Mouse (Mus musculus): ENCODE measurements at regions not wholly inside any gene's neighbourhood (a gene's known extent, or its start where the extent isn't known, plus 50 kb on each side); places are given as distances from the start of the nearest gene placed in this dataset.
"Not testable (repeated sequence)": the region's sequence is repeated elsewhere in the genome, so short reads cannot be mapped to it uniquely, and the experiment has no call there.

DNA sequence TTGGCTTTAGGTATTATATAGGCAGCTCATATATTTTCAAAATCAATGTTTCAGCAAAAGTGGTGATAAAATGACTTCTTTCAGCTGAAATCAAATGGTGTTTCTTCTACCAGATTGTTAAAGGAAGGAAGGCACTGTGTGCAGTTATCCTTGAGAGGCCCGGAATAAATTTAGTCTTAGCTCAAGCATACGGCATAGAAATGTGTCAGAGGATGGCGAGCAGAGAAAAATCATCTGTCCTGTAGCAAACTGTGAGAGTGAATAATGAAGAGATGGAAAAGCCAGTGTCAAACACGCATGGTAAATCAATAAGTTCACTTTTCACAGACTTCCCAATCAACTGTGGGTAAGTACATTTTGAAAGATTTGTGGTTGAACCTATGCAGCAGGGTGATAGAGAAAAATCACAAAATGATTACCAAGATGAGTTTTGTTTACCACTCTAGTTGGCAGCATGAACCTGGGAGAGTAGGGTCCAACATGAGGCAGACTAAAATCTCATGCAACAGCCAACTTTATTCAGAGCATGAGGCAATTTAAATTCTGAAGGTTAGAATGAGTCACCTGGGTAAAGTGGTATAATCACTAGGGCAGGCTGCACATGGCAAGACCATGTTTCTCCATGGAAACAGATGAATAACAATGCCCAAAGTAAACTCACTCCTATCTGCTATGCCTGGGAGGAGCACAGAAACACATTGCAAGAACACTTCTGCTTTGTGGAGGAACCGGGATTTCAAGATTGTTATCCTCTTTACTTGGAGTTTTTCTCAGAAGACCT is 55.7 kb downstream of the AI429214 start:
- Histone ChIP-seq H3K9ac (no peak overlapping the region), H3K9me3 (peaks cover 4% of the 10 kb centered on the region; the same call in 1 of the 2 replicates), H3K36me3 (no peaks in the 10 kb centered on the region), H3K4me1 (replicated peaks) (0 out of 2 replicates have a peak, but pooled peaks cover 3% of the 10 kb centered on the region), H3K4me2 (no peak overlapping the region), H3K4me3 (no peak overlapping the region), H3K27ac (no peak overlapping the region), H3K27me3 (no peaks in the 10 kb centered on the region)
- no peak for ATAC-seq (ENCODE audit: low FRiP score)
- WGBS = 87% methylated on average over 5 of the region's 5 CpGs

DNA sequence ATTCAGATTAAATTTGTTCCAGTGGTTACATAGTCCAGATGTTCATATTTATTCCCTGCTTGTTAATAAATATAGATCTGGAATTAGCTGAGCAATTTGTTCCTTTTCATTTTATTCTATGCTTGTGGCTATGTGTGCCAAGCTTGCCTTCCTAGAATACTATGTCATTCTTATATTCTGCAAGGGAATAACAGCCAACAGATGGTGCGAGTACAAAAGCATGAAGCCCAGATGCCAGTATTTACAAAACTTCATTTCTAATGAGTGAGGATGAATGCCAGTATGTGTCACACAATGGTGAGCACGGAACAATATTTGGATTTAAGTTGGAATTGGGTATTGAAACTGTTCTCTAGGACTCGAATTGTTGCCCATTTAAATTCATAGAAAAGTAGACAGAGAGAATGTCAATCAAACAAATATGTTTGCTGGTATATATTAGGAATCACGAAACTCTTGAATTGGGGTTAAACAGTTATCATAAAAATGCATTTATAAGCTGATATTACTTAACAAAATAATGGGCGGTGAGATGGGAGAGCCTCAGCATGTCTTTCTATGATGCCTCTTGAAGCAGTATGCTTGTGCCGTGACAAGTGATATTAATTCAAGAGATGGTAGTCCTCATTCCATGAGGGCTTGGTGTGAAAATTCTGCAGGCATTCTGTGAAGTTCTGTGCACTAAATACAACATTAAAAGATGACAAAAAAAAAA is 56.7 kb downstream of the AI429214 start:
- no peaks in the 10 kb centered on the region for H3K27me3 ChIP-seq
- H3K4me2 ChIP-seq = no peak overlapping the region
- H3K9ac ChIP-seq = no peak overlapping the region
- H3K4me3 ChIP-seq = no peak overlapping the region
- 0 out of 2 replicates have a peak, but pooled peaks cover 3% of the 10 kb centered on the region for H3K4me1 ChIP-seq (replicated peaks)
- H3K36me3 ChIP-seq = no peaks in the 10 kb centered on the region
- WGBS = 77% methylated on average over 6 of the region's 6 CpGs
- H3K9me3 ChIP-seq = peaks cover 4% of the 10 kb centered on the region; the same call in 1 of the 2 replicates
- ATAC-seq (ENCODE audit: low FRiP score) = no peak
- H3K27ac ChIP-seq = no peak overlapping the region

DNA sequence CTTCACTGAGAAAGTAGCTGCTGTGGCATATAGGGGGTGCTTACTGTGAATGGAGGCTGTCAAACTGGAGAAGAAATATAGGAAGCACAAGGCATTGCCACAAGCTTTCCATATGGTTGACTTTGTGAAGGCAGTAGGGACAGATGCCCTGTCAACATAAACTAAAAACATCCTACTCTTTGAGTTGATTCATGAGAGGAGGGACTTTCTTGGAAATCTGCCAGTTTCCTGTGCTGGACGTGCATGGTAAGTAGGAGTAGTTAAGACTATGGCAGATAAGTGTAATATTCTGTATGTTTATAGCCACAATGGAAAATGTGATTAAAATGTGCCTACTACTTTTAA is 57.3 kb downstream of the AI429214 start:
- Histone ChIP-seq H3K4me2 (no peak overlapping the region), H3K4me3 (no peak overlapping the region)
- ATAC-seq (ENCODE audit: low FRiP score) = no peak

DNA sequence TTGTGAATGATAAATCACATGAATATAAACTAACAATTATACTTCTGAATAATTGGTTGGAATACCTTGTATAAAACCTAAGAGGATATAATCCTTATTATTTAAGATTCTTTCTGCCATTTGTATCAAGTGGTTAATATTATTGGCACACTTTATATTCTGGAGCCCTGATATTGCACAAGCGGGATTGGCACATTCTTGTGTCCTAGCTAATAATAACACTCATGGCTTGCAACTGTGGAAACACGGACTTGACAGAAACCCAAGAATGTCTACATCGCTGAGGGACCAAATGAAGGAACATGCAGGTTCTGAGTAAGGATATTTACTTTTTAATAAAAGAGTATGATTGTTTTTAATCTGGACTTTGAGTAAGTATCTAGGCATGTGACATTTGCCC is 63.0 kb downstream of the AI429214 start:
- Histone ChIP-seq H3K9ac (no peak overlapping the region), H3K4me2 (no peak overlapping the region), H3K4me3 (no peak overlapping the region), H3K4me1 (replicated peaks) (no peaks in the 10 kb centered on the region), H3K36me3 (no peaks in the 10 kb centered on the region), H3K27ac (no peak overlapping the region), H3K9me3 (peaks cover 4% of the 10 kb centered on the region; the same call in 1 of the 2 replicates), H3K27me3 (no peaks in the 10 kb centered on the region)
- WGBS = 86% methylated on average over 3 of the region's 3 CpGs
- no peak for ATAC-seq (ENCODE audit: low FRiP score)

More for the DNA sequence above, 57.3 kb downstream of the AI429214 start:
- no peak overlapping the region for H3K9ac ChIP-seq
- H3K27ac ChIP-seq = no peak overlapping the region
- H3K27me3 ChIP-seq = no peaks in the 10 kb centered on the region
- WGBS = 27% methylated on average over 1 of the region's 1 CpGs
- no peaks in the 10 kb centered on the region for H3K36me3 ChIP-seq
- peaks cover 4% of the 10 kb centered on the region; the same call in 1 of the 2 replicates for H3K9me3 ChIP-seq
- H3K4me1 ChIP-seq (replicated peaks) = 0 out of 2 replicates have a peak, but pooled peaks cover 3% of the 10 kb centered on the region

DNA sequence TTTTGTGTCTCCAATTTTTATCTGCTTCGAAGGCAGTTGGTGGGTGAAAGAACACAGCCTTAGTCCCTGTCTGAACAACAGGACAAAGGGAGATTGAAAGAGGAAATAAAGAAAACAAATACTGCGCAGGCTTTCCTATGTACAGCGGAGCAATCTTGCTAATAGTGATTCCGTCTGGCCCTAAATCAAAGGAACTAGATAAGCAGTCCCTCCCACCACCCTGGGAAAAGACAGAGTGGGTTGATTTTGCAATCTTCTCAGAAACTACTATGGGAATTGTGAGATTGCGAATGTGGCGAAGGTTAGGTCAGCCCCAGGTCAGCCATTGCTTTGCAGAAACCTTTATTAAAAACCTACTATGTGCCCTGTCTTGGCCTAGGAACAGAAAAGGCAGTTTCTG is 65.0 kb downstream of the AI429214 start:
- Histone ChIP-seq H3K9me3 (no peaks in the 10 kb centered on the region), H3K4me1 (replicated peaks) (no peaks in the 10 kb centered on the region), H3K36me3 (no peaks in the 10 kb centered on the region), H3K4me3 (no peak overlapping the region), H3K9ac (no peak overlapping the region), H3K4me2 (no peak overlapping the region), H3K27ac (no peak overlapping the region), H3K27me3 (no peaks in the 10 kb centered on the region)
- 81% methylated on average over 6 of the region's 6 CpGs for WGBS
- no peak for ATAC-seq (ENCODE audit: low FRiP score)

DNA sequence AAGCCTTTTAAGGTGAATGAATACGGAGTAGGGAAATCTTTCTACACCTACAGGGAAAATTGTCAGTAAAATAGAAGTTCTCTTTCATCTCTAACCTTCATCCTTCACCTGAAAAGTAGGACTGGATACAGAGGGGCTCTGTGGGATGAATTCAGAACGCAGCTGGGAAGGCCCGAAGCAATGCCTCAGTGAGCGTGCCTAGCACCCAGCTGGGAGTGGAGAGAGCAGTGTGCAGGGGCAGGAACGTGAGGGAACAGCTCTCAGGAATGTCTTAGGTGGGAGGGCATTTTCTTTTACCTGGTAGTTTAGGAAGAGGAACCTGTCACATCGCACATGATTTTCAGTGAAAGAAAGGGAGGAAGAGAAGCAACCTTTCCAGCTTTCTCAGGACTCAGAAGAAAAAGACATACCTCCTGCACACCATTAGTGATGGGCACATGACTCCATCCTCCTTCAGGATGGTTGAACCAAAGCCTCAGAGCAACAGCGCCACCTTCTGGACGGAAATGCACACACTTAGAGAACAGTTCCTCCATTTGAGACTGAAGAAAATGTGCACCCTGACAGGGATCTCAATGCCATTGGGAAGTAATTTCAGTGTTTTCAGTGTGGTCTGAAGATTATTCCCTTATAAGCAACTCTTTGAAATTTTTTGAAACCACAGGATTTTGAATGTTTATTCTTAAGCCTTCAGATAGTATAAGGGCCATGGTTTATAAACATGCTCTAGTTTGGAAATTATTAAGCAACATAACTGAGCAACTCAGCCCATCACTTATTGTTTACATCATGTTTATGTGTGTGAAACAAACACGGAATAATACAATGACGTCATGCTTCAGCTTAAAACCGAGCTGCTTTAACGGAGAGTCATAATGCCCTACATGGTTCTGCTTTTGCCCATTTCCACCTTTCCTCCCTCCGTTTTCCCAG is 68.9 kb downstream of the AI429214 start:
- Histone ChIP-seq H3K27me3 (no peaks in the 10 kb centered on the region), H3K9me3 (no peaks in the 10 kb centered on the region), H3K36me3 (no peaks in the 10 kb centered on the region), H3K27ac (no peak overlapping the region), H3K9ac (no peak overlapping the region), H3K4me1 (replicated peaks) (no peaks in the 10 kb centered on the region), H3K4me3 (no peak overlapping the region), H3K4me2 (no peak overlapping the region)
- 34% methylated on average over 13 of the region's 13 CpGs for WGBS
- peak; percentile 75; the same call in 1 of the 2 replicates for ATAC-seq (ENCODE audit: low FRiP score)

DNA sequence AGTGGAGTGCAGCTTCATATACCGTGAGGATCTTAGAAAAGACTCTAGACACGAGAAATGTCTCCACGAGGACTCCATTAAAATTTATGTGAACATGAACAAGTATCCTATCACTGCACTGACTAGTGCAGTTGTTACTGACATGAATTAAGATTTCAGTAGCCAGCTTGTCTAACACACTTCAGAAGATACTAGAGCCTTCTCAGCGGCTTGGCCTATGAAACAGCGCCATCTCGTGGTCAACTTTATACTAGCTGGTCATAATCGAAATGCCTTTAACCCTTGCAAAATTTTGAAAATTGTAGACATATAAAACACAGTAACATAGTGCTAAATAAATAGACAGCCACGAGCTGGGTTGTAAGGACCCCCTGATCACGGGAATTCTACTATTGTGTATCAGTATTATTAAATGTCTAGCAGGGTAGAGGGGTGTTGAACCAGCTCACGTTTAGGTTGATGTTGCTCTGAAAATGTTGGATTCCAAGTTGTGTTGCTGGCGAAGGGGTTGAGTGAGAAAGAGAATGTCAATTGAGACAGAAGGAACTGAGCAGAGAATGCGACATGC is 70.4 kb downstream of the AI429214 start:
- Histone ChIP-seq H3K27me3 (no peaks in the 10 kb centered on the region), H3K36me3 (no peaks in the 10 kb centered on the region), H3K4me2 (no peak overlapping the region), H3K9me3 (no peaks in the 10 kb centered on the region), H3K4me3 (no peak overlapping the region), H3K27ac (no peak overlapping the region), H3K9ac (no peak overlapping the region), H3K4me1 (replicated peaks) (no peaks in the 10 kb centered on the region)
- peak; percentile 78 for ATAC-seq (ENCODE audit: low FRiP score)
- 23% methylated on average over 12 of the region's 12 CpGs for WGBS

DNA sequence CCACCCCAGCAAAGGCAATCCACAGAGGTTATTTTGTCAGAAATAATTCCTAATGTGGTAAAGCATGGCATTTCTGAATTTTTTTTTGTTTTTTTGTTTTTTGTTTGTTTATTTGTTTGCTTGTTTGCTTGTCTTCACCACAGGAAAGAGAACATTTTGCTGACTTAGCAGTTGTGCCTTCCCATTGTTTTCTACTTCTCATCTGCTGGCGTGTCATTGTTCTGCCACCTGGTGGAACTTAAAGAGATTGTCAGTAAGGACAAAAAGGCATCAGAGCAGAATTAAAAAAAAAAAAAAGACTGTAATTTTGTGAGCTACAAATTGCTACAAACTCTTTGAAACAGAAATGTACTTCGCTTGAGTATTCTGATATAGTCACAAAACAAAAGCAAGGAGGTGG is 79.5 kb downstream of the AI429214 start:
- Histone ChIP-seq H3K27ac (no peak overlapping the region), H3K36me3 (no peaks in the 10 kb centered on the region), H3K4me3 (no peak overlapping the region), H3K9me3 (no peaks in the 10 kb centered on the region), H3K4me1 (replicated peaks) (no peaks in the 10 kb centered on the region), H3K27me3 (no peaks in the 10 kb centered on the region), H3K4me2 (no peak overlapping the region), H3K9ac (no peak overlapping the region)
- ATAC-seq (ENCODE audit: low FRiP score) = no peak
- WGBS = 34% methylated on average over 2 of the region's 2 CpGs

DNA sequence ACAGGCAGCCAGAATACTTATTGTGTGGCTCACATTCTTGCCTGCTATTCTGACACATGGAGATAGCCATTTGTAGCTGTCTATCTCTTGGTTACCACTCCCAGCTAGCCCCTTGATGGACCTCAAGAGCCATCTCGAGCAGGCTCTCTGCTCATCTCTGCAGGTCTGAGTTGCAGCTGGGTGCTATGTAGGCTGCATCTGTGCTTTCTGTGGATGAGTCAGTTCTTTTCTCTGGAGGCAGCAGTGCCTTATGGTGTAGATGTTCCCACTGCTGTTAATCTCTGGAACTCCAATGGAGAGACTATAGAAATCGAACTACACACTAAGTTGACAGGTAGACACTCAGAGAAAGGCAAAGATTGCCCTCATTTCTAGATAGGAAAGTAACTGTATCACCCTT is 106.3 kb downstream of the AI429214 start:
- ATAC-seq (ENCODE audit: low FRiP score) = no peak
- Histone ChIP-seq H3K27ac (no peak overlapping the region), H3K9me3 (no peaks in the 10 kb centered on the region), H3K9ac (no peak overlapping the region), H3K36me3 (no peaks in the 10 kb centered on the region), H3K4me2 (no peak overlapping the region), H3K27me3 (no peaks in the 10 kb centered on the region), H3K4me1 (replicated peaks) (no peaks in the 10 kb centered on the region), H3K4me3 (no peak overlapping the region)
- WGBS = 77% methylated on average over 2 of the region's 2 CpGs

DNA sequence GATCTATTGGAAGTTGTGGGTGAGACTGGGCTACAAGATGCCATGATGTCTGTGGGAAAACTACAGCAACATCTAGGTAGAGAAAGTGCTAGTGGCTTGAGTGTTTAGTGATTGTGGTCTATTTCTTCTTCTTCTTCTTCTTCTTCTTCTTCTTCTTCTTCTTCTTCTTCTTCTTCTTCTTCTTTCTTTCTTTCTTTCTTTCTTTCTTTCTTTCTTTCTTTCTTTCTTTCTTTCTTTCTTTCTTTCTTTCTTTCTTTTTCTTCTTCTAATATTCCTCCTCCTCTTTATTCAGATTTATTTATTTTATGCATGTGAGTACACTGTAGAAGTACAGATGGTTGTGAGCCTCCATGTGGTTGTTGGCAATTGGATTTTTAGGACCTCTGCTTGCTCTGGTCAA is 119.0 kb downstream of the AI429214 start:
- not testable (repeated sequence) for ATAC-seq (ENCODE audit: low FRiP score)

DNA sequence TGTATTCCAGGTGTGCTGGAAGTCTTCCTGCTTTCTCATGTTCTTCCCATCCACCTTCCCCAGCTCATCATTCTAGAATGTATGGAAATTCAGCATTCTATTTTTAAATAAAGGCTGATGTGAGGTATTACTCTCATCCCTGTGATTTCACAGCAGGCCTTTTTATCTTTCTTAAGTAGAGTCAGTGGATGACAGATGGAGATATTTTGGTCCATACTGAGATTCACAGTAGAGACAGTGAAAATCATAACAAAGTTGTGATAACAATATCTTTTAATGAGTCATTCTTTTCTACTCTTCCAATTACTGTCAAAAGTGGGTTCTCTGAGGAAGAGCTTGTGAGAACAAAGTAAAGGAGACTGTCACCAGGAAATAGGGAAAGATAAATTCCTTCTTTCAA is 132.4 kb downstream of the AI429214 start:
- Histone ChIP-seq H3K4me2 (no peak overlapping the region), H3K4me1 (replicated peaks) (no peaks in the 10 kb centered on the region), H3K27me3 (no peaks in the 10 kb centered on the region), H3K27ac (no peak overlapping the region), H3K4me3 (no peak overlapping the region), H3K36me3 (no peaks in the 10 kb centered on the region), H3K9ac (no peak overlapping the region), H3K9me3 (peaks cover 6% of the 10 kb centered on the region)
- no peak for ATAC-seq (ENCODE audit: low FRiP score)

More for the DNA sequence above, 119.0 kb downstream of the AI429214 start:
- H3K27ac ChIP-seq; H3K36me3 ChIP-seq; H3K4me2 ChIP-seq; H3K4me3 ChIP-seq; H3K4me1 ChIP-seq (replicated peaks); H3K9ac ChIP-seq; H3K27me3 ChIP-seq; H3K9me3 ChIP-seq: not testable (repeated sequence)

DNA sequence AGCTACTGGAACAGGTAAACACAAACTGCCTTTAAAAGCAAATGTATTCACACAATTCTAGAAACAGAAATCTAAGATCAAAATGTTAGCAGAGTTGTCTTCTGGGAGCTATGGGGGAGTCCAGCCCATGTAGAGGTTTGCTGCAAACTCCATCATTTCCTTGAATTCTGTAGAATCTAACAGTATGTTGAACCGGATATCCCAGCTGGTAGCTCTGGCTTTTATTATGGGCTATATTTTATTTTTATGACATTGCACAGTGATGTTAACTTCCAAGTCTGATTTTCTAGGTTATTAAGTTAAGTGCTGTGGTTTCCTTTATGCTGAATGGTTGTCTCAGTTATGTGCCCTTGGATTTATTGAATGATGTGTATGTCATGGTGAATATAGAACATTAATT is 136.3 kb downstream of the AI429214 start:
- WGBS = 88% methylated on average over 1 of the region's 1 CpGs
- Histone ChIP-seq H3K9ac (no peak overlapping the region), H3K9me3 (no peaks in the 10 kb centered on the region), H3K36me3 (no peaks in the 10 kb centered on the region), H3K4me1 (replicated peaks) (no peaks in the 10 kb centered on the region), H3K4me2 (no peak overlapping the region), H3K27me3 (no peaks in the 10 kb centered on the region), H3K4me3 (no peak overlapping the region), H3K27ac (no peak overlapping the region)
- no peak for ATAC-seq (ENCODE audit: low FRiP score)
